Mouse (Mus musculus): ENCODE measurements at regions not wholly inside any gene's neighbourhood (a gene's known extent, or its start where the extent isn't known, plus 50 kb on each side); places are given as distances from the start of the nearest gene placed in this dataset.
"Not testable (repeated sequence)": the region's sequence is repeated elsewhere in the genome, so short reads cannot be mapped to it uniquely, and the experiment has no call there.

- peak; percentile 69 for ATAC-seq
- Histone ChIP-seq H3K4me3 (ENCODE audit: low read depth, low read length) (no peak overlapping the region), H3K9ac (no peak overlapping the region), H3K27me3 (ENCODE audit: insufficient read depth, low read length) (no peaks in the 10 kb centered on the region), H3K4me2 (ENCODE audit: low read depth) (no peak overlapping the region), H3K36me3 (ENCODE audit: insufficient read depth) (no peaks in the 10 kb centered on the region), H3K9me3 (ENCODE audit: low read length) (no peaks in the 10 kb centered on the region), H3K4me1 (ENCODE audit: insufficient read depth) (no peaks in the 10 kb centered on the region), H3K27ac (ENCODE audit: low read depth, low read length) (no peak overlapping the region)
- TF ChIP-seq CTCF (IDR thresholded peaks at IDR 0.05; ENCODE audit: low read depth) = peak; percentile 83
- WGBS = 13% methylated on average over 8 of the region's 8 CpGs
- DNase-seq = peak; percentile 88
These were observed 221.0 kb downstream of the Grxcr1 start for GRCm38 (mm10) chr5:68252671-68253070.

- H3K9ac ChIP-seq = no peak overlapping the region
- no peaks in the 10 kb centered on the region for H3K27me3 ChIP-seq (ENCODE audit: insufficient read depth, low read length)
- no peak for TF ChIP-seq CTCF (IDR thresholded peaks at IDR 0.05; ENCODE audit: low read depth)
- H3K4me2 ChIP-seq (ENCODE audit: low read depth) = no peak overlapping the region
- DNase-seq (no peak), ATAC-seq (no peak)
- H3K27ac ChIP-seq (ENCODE audit: low read depth, low read length) = no peak overlapping the region
- H3K9me3 ChIP-seq (ENCODE audit: low read length) = no peaks in the 10 kb centered on the region
- H3K4me1 ChIP-seq (ENCODE audit: insufficient read depth) = no peaks in the 10 kb centered on the region
- H3K4me3 ChIP-seq (ENCODE audit: low read depth, low read length) = no peak overlapping the region
- WGBS = 60% methylated on average over 1 of the region's 1 CpGs
- no peaks in the 10 kb centered on the region for H3K36me3 ChIP-seq (ENCODE audit: insufficient read depth)
These were observed 221.8 kb downstream of the Grxcr1 start for GRCm38 (mm10) chr5:68253476-68253875.

- H3K27me3 ChIP-seq (ENCODE audit: insufficient read depth, low read length) = no peaks in the 10 kb centered on the region
- 68% methylated on average over 2 of the region's 2 CpGs for WGBS
- DNase-seq (no peak), ATAC-seq (no peak)
- H3K36me3 ChIP-seq (ENCODE audit: insufficient read depth) = no peaks in the 10 kb centered on the region
- no peak for TF ChIP-seq CTCF (IDR thresholded peaks at IDR 0.05; ENCODE audit: low read depth)
- H3K4me1 ChIP-seq (ENCODE audit: insufficient read depth) = no peaks in the 10 kb centered on the region
- H3K9ac ChIP-seq = no peak overlapping the region
- H3K4me2 ChIP-seq (ENCODE audit: low read depth) = no peak overlapping the region
- no peak overlapping the region for H3K27ac ChIP-seq (ENCODE audit: low read depth, low read length)
- H3K4me3 ChIP-seq (ENCODE audit: low read depth, low read length) = no peak overlapping the region
- no peaks in the 10 kb centered on the region for H3K9me3 ChIP-seq (ENCODE audit: low read length)
These were observed 222.5 kb downstream of the Grxcr1 start for GRCm38 (mm10) chr5:68254111-68254510.

GRCm38 (mm10) chr5:68264206-68264605, 232.6 kb downstream of the Grxcr1 start:
- H3K27ac ChIP-seq (ENCODE audit: low read depth, low read length) = no peak overlapping the region
- H3K4me3 ChIP-seq (ENCODE audit: low read depth, low read length) = no peak overlapping the region
- no peak for TF ChIP-seq CTCF (IDR thresholded peaks at IDR 0.05; ENCODE audit: low read depth)
- H3K27me3 ChIP-seq (ENCODE audit: insufficient read depth, low read length) = no peaks in the 10 kb centered on the region
- no peaks in the 10 kb centered on the region for H3K36me3 ChIP-seq (ENCODE audit: insufficient read depth)
- H3K4me1 ChIP-seq (ENCODE audit: insufficient read depth) = no peaks in the 10 kb centered on the region
- no peak overlapping the region for H3K9ac ChIP-seq
- WGBS = 95% methylated on average over 3 of the region's 3 CpGs
- ATAC-seq = no peak
- no peaks in the 10 kb centered on the region for H3K9me3 ChIP-seq (ENCODE audit: low read length)
- DNase-seq = no peak
- no peak overlapping the region for H3K4me2 ChIP-seq (ENCODE audit: low read depth)

GRCm38 (mm10) chr5:68274271-68274670, 242.6 kb downstream of the Grxcr1 start:
- Histone ChIP-seq H3K9me3 (ENCODE audit: low read length) (no peaks in the 10 kb centered on the region), H3K27me3 (ENCODE audit: insufficient read depth, low read length) (no peaks in the 10 kb centered on the region), H3K4me1 (ENCODE audit: insufficient read depth) (no peaks in the 10 kb centered on the region), H3K9ac (no peak overlapping the region), H3K36me3 (ENCODE audit: insufficient read depth) (no peaks in the 10 kb centered on the region), H3K27ac (ENCODE audit: low read depth, low read length) (no peak overlapping the region), H3K4me3 (ENCODE audit: low read depth, low read length) (no peak overlapping the region), H3K4me2 (ENCODE audit: low read depth) (no peak overlapping the region)
- WGBS = 61% methylated on average over 3 of the region's 3 CpGs
- ATAC-seq (no peak), DNase-seq (no peak)
- TF ChIP-seq CTCF (IDR thresholded peaks at IDR 0.05; ENCODE audit: low read depth) = no peak

GRCm38 (mm10) chr5:68275558-68276263, 244.1 kb downstream of the Grxcr1 start:
- TF ChIP-seq CTCF (IDR thresholded peaks at IDR 0.05; ENCODE audit: low read depth) = no peak
- Histone ChIP-seq H3K4me1 (ENCODE audit: insufficient read depth) (no peaks in the 10 kb centered on the region), H3K4me3 (ENCODE audit: low read depth, low read length) (no peak overlapping the region), H3K9me3 (ENCODE audit: low read length) (no peaks in the 10 kb centered on the region), H3K36me3 (ENCODE audit: insufficient read depth) (no peaks in the 10 kb centered on the region), H3K9ac (no peak overlapping the region), H3K27ac (ENCODE audit: low read depth, low read length) (no peak overlapping the region), H3K27me3 (ENCODE audit: insufficient read depth, low read length) (no peaks in the 10 kb centered on the region), H3K4me2 (ENCODE audit: low read depth) (no peak overlapping the region)
- DNase-seq = no peak
- ATAC-seq = no peak
- WGBS = 84% methylated on average over 5 of the region's 5 CpGs

GRCm38 (mm10) chr5:68295774-68296173, 264.1 kb downstream of the Grxcr1 start:
- not testable (repeated sequence) for H3K27me3 ChIP-seq (ENCODE audit: insufficient read depth, low read length); ATAC-seq; H3K4me2 ChIP-seq (ENCODE audit: low read depth); H3K36me3 ChIP-seq (ENCODE audit: insufficient read depth); H3K9me3 ChIP-seq (ENCODE audit: low read length); H3K9ac ChIP-seq; H3K4me3 ChIP-seq (ENCODE audit: low read depth, low read length); DNase-seq; H3K27ac ChIP-seq (ENCODE audit: low read depth, low read length); H3K4me1 ChIP-seq (ENCODE audit: insufficient read depth)
- WGBS = 82% methylated on average over 2 of the region's 2 CpGs

Measured in forebrain, postnatal 0 days (tissue).